Mouse (Mus musculus) hindbrain, embryonic 10.5 days (tissue): ENCODE results near the gene Kcne4. TPM values are rescaled to one million over a fixed set of nuclear protein-coding genes. Genes with fewer than 3 reads are reported as not detected.
"Not testable (repeated sequence)": the region's sequence is repeated elsewhere in the genome, so short reads cannot be mapped to it uniquely, and the experiment has no call there.

Source experiments
- DNase-seq: peaks from one replicate; pipeline ENCODE4 v3.0.0-alpha.2; 2017; ENCODE audit warnings: low spot score
- H3K27ac ChIP-seq: fragments of 300-500 bp; sonication (generic); 2 replicates; pipeline ENCODE4 v1.5.1; 2016; ENCODE audit warnings: mild to moderate bottlenecking, moderate library complexity
- H3K27me3 ChIP-seq: fragments of 300-500 bp; sonication (generic); 2 replicates; pipeline ENCODE4 v1.6.1; 2016; ENCODE audit warnings: mild to moderate bottlenecking; ENCODE audit not compliant: poor library complexity, insufficient read depth, severe bottlenecking
- H3K36me3 ChIP-seq: fragments of 300-500 bp; sonication (generic); 2 replicates; pipeline ENCODE4 v1.6.1; 2016; ENCODE audit warnings: mild to moderate bottlenecking, moderate library complexity
- H3K4me1 ChIP-seq: fragments of 300-500 bp; sonication (generic); replicated peaks from 2 replicates; pipeline ENCODE4 v1.6.1; 2016; ENCODE audit warnings: mild to moderate bottlenecking
- H3K4me3 ChIP-seq: fragments of 300-500 bp; sonication (generic); 2 replicates; pipeline ENCODE4 v1.5.1; 2016; ENCODE audit warnings: mild to moderate bottlenecking, moderate library complexity
- H3K9me3 ChIP-seq: fragments of 300-500 bp; sonication (generic); 2 replicates; pipeline ENCODE4 v1.6.1; 2016; ENCODE audit warnings: mild to moderate bottlenecking, moderate library complexity
- WGBS: fragments of 180-500 bp; shearing (Covaris S2); methylation state at CpG from one replicate; pipeline ENCODE4 v1.1.7; 2016; 5-methylcytosine and 5-hydroxymethylcytosine counted together
- polyA plus RNA-seq: library from polyadenylated mRNA; unstranded; fragments of >200 nt; fragmentation: Nextera tagmentation; extraction: Ambion mirVana; gene quantifications from 2 replicates; pipeline ENCODE4 v1.2.1, GENCODE M21; 2016

Kcne4 gene
- polyA plus RNA-seq = 0.12 and 1.2 TPM in 2 replicates

GRCm38 (mm10) chr1:78816639-78817038 lies at the start of gene Kcne4:
TSS of gene Kcne4 (plus strand) at chr1:78816758.
- Histone ChIP-seq H3K27ac (no peak within 1 kb of the TSS), H3K4me3 (no peak within 1 kb of the TSS), H3K9me3 (no peaks in the 10 kb centered on the region), H3K4me1 (no peaks in the 10 kb centered on the region; the same call in 1 of the 2 replicates), H3K36me3 (no peaks in the 10 kb centered on the region), H3K27me3 (no peaks in the 10 kb centered on the region)
- no peak for DNase-seq
- WGBS = 81% methylated on average over 10 of the region's 10 CpGs

- Histone ChIP-seq H3K9me3 (no peaks in the 10 kb centered on the region), H3K36me3 (no peaks in the 10 kb centered on the region), H3K4me3 (no peak overlapping the region), H3K4me1 (no peaks in the 10 kb centered on the region), H3K27ac (no peak overlapping the region), H3K27me3 (no peaks in the 10 kb centered on the region)
- no peak for DNase-seq
- WGBS = 82% methylated on average over 5 of the region's 5 CpGs
These were observed 34.7 kb upstream of the Kcne4 start for GRCm38 (mm10) chr1:78781899-78782298.

GRCm38 (mm10) chr1:78784936-78785335 lies 31.6 kb upstream of the Kcne4 start:
- not testable (repeated sequence) for H3K27me3 ChIP-seq, H3K4me3 ChIP-seq, H3K27ac ChIP-seq, H3K4me1 ChIP-seq, H3K36me3 ChIP-seq, DNase-seq, H3K9me3 ChIP-seq
- WGBS = 93% methylated on average over 9 of the region's 9 CpGs

- H3K27ac ChIP-seq = no peak overlapping the region
- no peak for DNase-seq
- H3K27me3 ChIP-seq = no peaks in the 10 kb centered on the region
- H3K4me3 ChIP-seq = no peak overlapping the region
- no peaks in the 10 kb centered on the region for H3K9me3 ChIP-seq
- H3K4me1 ChIP-seq = no peaks in the 10 kb centered on the region
- 78% methylated on average over 1 of the region's 1 CpGs for WGBS
- H3K36me3 ChIP-seq = no peaks in the 10 kb centered on the region
These were observed 26.8 kb upstream of the Kcne4 start for GRCm38 (mm10) chr1:78789744-78790143.

- no peaks in the 10 kb centered on the region for H3K4me1 ChIP-seq
- H3K27me3 ChIP-seq = no peaks in the 10 kb centered on the region
- no peaks in the 10 kb centered on the region for H3K9me3 ChIP-seq
- no peak for DNase-seq
- H3K27ac ChIP-seq = no peak overlapping the region
- H3K36me3 ChIP-seq = no peaks in the 10 kb centered on the region
- no peak overlapping the region for H3K4me3 ChIP-seq
These were observed 9.1 kb upstream of the Kcne4 start for GRCm38 (mm10) chr1:78807428-78807827.

DNA sequence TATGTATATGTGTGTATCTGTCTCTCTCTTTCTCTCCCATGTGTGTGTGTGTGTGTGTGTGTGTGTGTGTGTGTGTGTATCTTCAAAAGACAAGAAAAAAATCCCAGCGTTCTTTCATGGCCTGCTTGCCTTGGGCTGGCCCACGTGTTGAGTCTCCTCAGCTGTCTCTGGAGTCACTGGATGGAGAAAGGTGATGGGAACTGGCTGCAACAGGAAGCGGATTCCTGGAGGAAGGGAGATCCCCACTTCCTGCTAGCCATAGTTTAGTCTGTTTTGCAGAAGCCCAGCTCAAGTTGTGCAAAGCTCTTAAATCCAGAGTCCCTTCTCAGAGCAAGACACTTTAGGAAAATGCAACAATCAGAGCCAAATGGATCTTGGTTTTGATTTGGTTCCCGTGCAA lies 6.7 kb upstream of the Kcne4 start:
- WGBS = 77% methylated on average over 4 of the region's 4 CpGs
- Histone ChIP-seq H3K9me3 (no peaks in the 10 kb centered on the region), H3K36me3 (no peaks in the 10 kb centered on the region), H3K27ac (no peak overlapping the region), H3K4me1 (no peaks in the 10 kb centered on the region), H3K4me3 (no peak overlapping the region), H3K27me3 (no peaks in the 10 kb centered on the region)
- DNase-seq = no peak

GRCm38 (mm10) chr1:78810904-78811303 lies 5.7 kb upstream of the Kcne4 start:
- Histone ChIP-seq H3K27me3 (no peaks in the 10 kb centered on the region), H3K4me1 (no peaks in the 10 kb centered on the region), H3K36me3 (no peaks in the 10 kb centered on the region), H3K27ac (no peak overlapping the region), H3K9me3 (no peaks in the 10 kb centered on the region), H3K4me3 (no peak overlapping the region)
- DNase-seq = no peak
- WGBS = 79% methylated on average over 3 of the region's 3 CpGs

DNA sequence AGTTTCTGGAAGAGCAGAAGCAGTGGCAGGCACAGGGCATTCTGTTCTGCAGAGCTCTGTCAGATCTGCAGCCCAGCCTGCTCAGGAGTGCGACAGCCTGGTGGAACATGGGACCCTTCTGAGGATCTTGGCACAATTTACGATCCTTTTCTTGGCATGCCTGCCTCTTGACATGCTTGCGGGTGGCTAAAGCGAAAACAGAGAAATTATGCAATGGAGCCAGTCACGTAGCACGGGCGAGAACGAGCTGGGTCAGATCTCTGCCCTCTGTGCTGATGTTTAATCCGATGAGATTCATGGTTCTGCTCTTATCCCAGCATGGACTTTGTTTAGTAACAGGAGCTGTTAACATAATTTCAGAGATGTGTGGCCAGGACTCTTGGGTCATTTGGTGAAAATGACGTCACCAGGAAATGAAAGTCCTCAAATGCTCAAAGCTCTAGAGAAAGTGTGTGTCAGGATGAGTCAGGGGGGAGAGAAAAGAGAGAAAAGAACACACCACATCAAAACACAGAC lies 4.5 kb upstream of the Kcne4 start:
- H3K27ac ChIP-seq = no peak overlapping the region
- H3K9me3 ChIP-seq = no peaks in the 10 kb centered on the region
- H3K36me3 ChIP-seq = no peaks in the 10 kb centered on the region
- no peak for DNase-seq
- no peak overlapping the region for H3K4me3 ChIP-seq
- H3K4me1 ChIP-seq = no peaks in the 10 kb centered on the region
- WGBS = 87% methylated on average over 10 of the region's 10 CpGs
- no peaks in the 10 kb centered on the region for H3K27me3 ChIP-seq

- no peaks in the 10 kb centered on the region for H3K9me3 ChIP-seq
- 91% methylated on average over 16 of the region's 16 CpGs for WGBS
- DNase-seq = no peak
- H3K27me3 ChIP-seq = no peaks in the 10 kb centered on the region
- H3K27ac ChIP-seq = no peak overlapping the region
- H3K36me3 ChIP-seq = no peaks in the 10 kb centered on the region
- peaks cover 5% of the 10 kb centered on the region for H3K4me1 ChIP-seq
- H3K4me3 ChIP-seq = no peak overlapping the region
These were observed 1.2 kb downstream of the Kcne4 start for GRCm38 (mm10) chr1:78817756-78818155.

DNA sequence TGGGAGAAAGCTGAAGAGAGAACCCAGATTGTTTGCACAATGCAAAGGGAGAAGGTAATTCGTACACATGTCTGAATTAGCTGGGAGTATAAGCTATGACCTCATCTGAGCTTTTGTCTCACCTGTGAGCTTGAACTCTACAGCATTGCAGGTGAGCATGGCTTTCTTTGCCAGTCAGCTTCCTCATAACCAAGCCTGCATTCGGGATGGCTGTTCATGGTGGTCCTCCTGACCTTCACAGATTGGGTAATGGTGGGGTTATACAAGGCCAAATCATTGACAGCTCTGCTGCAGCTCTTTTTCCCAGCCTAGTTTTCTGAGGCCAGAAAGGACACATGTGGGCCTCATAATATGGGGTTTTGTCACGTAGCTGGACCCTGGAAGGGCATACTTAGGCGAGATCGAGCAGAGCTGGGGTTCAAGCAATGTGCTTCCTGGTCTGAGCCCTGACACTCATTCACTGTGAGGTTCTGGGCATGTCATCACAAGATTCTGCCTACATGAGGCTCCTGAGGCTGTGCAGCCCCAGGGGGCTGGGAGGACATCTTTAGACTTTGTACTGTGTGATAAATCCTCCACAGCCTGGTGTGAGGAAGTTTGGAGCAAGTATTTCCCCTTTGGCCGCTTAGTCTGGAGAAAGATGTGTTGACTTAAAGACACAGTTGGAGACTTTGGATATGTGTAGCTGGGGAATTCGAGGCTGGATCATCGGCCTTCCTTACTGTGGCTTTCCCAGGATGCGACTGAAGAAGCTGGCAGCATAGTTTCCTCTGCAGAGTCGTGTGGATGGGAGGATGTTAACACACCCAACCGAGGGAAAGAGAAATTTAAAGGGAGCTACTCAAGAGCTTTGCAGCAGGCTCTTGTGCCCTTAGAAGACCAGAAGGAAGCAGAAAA lies 2.3 kb downstream of the Kcne4 start:
- no peaks in the 10 kb centered on the region for H3K36me3 ChIP-seq
- 73% methylated on average over 11 of the region's 11 CpGs for WGBS
- no peaks in the 10 kb centered on the region for H3K27me3 ChIP-seq
- no peak for DNase-seq
- H3K9me3 ChIP-seq = no peaks in the 10 kb centered on the region
- H3K4me3 ChIP-seq = no peak overlapping the region
- no peak overlapping the region for H3K27ac ChIP-seq
- H3K4me1 ChIP-seq = peaks cover 5% of the 10 kb centered on the region

- H3K27ac ChIP-seq = no peak overlapping the region
- H3K4me3 ChIP-seq = no peak overlapping the region
- peaks cover 5% of the 10 kb centered on the region for H3K4me1 ChIP-seq
- H3K36me3 ChIP-seq = no peaks in the 10 kb centered on the region
- no peaks in the 10 kb centered on the region for H3K9me3 ChIP-seq
- WGBS = 71% methylated on average over 7 of the region's 7 CpGs
- no peaks in the 10 kb centered on the region for H3K27me3 ChIP-seq
- DNase-seq = no peak
These were observed 3.0 kb downstream of the Kcne4 start for GRCm38 (mm10) chr1:78819592-78819991.

- 75% methylated on average over 8 of the region's 8 CpGs for WGBS
- Histone ChIP-seq H3K27ac (peak overlapping the region; percentile 47), H3K36me3 (no peaks in the 10 kb centered on the region), H3K9me3 (no peaks in the 10 kb centered on the region), H3K27me3 (no peaks in the 10 kb centered on the region), H3K4me3 (no peak overlapping the region), H3K4me1 (peaks cover 5% of the 10 kb centered on the region)
- no peak for DNase-seq
These were observed 3.6 kb downstream of the Kcne4 start for GRCm38 (mm10) chr1:78820176-78820575.

- no peak overlapping the region for H3K27ac ChIP-seq
- H3K36me3 ChIP-seq = no peaks in the 10 kb centered on the region
- no peak overlapping the region for H3K4me3 ChIP-seq
- H3K4me1 ChIP-seq = peaks cover 5% of the 10 kb centered on the region
- DNase-seq = peak; percentile 16
- WGBS = 69% methylated on average over 9 of the region's 9 CpGs
- no peaks in the 10 kb centered on the region for H3K27me3 ChIP-seq
- H3K9me3 ChIP-seq = no peaks in the 10 kb centered on the region
These were observed 4.6 kb downstream of the Kcne4 start for GRCm38 (mm10) chr1:78821111-78821510.
